Mouse (Mus musculus) olfactory bulb, adult 2 months (tissue): ENCODE measurements around the gene Fxr2.

Source experiments
- CTCF ChIP-seq: fragments of 200-500 bp; IDR thresholded peaks from 2 replicates; pipeline ENCODE4 v1.5.1; 2012; ENCODE audit warnings: low read depth, mild to moderate bottlenecking, low read length, moderate library complexity; ENCODE audit not compliant: insufficient read depth
- POLR2A ChIP-seq: fragments of 200-500 bp; IDR thresholded peaks from 2 replicates; pipeline ENCODE4 v1.6.1; 2012; ENCODE audit warnings: mild to moderate bottlenecking, low read depth, low read length, moderate library complexity; ENCODE audit not compliant: insufficient read depth

GRCm38 (mm10) chr11:69671726-69672124 lies 38.9 kb downstream of the Fxr2 start:
- TF ChIP-seq POLR2A (no peak), CTCF (no peak)
